Mouse (Mus musculus) lung, postnatal 0 days (tissue): ENCODE results near the gene Barx1. TPM values are rescaled to one million over a fixed set of nuclear protein-coding genes. Genes with fewer than 3 reads are reported as not detected.

Experiments
- ATAC-seq: fragments of 200-750 bp; cut with Nextera tagmentation; 2 replicates; pipeline ENCODE4 v1.8.0; 2017; ENCODE audit warnings: moderate library complexity
- DNase-seq: peaks from one replicate; pipeline ENCODE4 v3.0.0-alpha.2; 2016; ENCODE audit warnings: low spot score
- H3K27ac ChIP-seq: fragments of 300-500 bp; sonication (generic); 2 replicates; pipeline ENCODE4 v1.5.1; 2014; ENCODE audit warnings: antibody characterized with exemption, mild to moderate bottlenecking, low read length, mixed read lengths
- H3K27me3 ChIP-seq: fragments of 300-500 bp; sonication (generic); replicated peaks from 2 replicates; pipeline ENCODE4 v1.6.1; 2014; ENCODE audit warnings: low read length, mixed read lengths; ENCODE audit not compliant: insufficient read depth
- H3K36me3 ChIP-seq: fragments of 300-500 bp; sonication (generic); 2 replicates; pipeline ENCODE4 v1.6.1; 2014; ENCODE audit warnings: low read length, mixed read lengths; ENCODE audit not compliant: insufficient read depth
- H3K4me1 ChIP-seq: fragments of 300-500 bp; sonication (generic); 2 replicates; pipeline ENCODE4 v1.6.1; 2014; ENCODE audit warnings: antibody characterized with exemption, low read depth, low read length, mixed read lengths; ENCODE audit not compliant: insufficient read depth
- H3K4me2 ChIP-seq: fragments of 300-500 bp; sonication (generic); replicated peaks from 2 replicates; pipeline ENCODE4 v1.6.1; 2014; ENCODE audit warnings: low read depth, mild to moderate bottlenecking, low read length, moderate library complexity, mixed read lengths
- H3K4me3 ChIP-seq: fragments of 300-500 bp; sonication (generic); 2 replicates; pipeline ENCODE4 v1.5.1; 2014; ENCODE audit warnings: low read depth, low read length
- H3K9ac ChIP-seq: fragments of 300-500 bp; sonication (generic); replicated peaks from 2 replicates; pipeline ENCODE4 v1.6.1; 2014; ENCODE audit warnings: low read depth, mild to moderate bottlenecking
- H3K9me3 ChIP-seq: fragments of 300-500 bp; sonication (generic); 2 replicates; pipeline ENCODE4 v1.6.1; 2016; ENCODE audit warnings: low read length, mixed read lengths
- CTCF ChIP-seq: IDR thresholded peaks from 2 replicates; pipeline ENCODE4 v1.5.1; 2016; ENCODE audit warnings: antibody characterized with exemption, mild to moderate bottlenecking
- EP300 ChIP-seq: IDR thresholded peaks from 2 replicates; pipeline ENCODE4 v1.6.1; 2016; ENCODE audit warnings: antibody characterized with exemption, mild to moderate bottlenecking, control low read depth
- WGBS: fragments of 180-500 bp; shearing (Covaris S2); extraction: QIAGEN DNeasy Blood & Tissue Kit; methylation state at CpG from one replicate; pipeline ENCODE4 v1.1.7; 2014; 5-methylcytosine and 5-hydroxymethylcytosine counted together
- polyA plus RNA-seq: library from polyadenylated mRNA; unstranded; fragments of >200 nt; fragmentation: Nextera tagmentation; extraction: Ambion mirVana; gene quantifications from 2 replicates; pipeline ENCODE4 v1.2.1, GENCODE M21; 2015

The Barx1 gene
- polyA plus RNA-seq, 1 experiment from 2014 or later: not detected

GRCm38 (mm10) chr13:48651132-48652065, 11.4 kb upstream of the Barx1 start:
- H3K27ac ChIP-seq: no peak overlapping the region
- H3K4me2 ChIP-seq: no peak overlapping the region
- DNase-seq: no peak
- 48% methylated on average over 6 of the region's 6 CpGs for WGBS
- no peaks in the 10 kb centered on the region for H3K4me1 ChIP-seq
- no peak for TF ChIP-seq EP300
- TF ChIP-seq CTCF: no peak
- no peak overlapping the region for H3K9ac ChIP-seq
- no peak for ATAC-seq
- no peak overlapping the region for H3K4me3 ChIP-seq
- no peaks in the 10 kb centered on the region for H3K36me3 ChIP-seq
- H3K9me3 ChIP-seq: no peaks in the 10 kb centered on the region
- peaks cover 9% of the 10 kb centered on the region for H3K27me3 ChIP-seq

GRCm38 (mm10) chr13:48653788-48654770, 8.7 kb upstream of the Barx1 start:
- no peak overlapping the region for H3K4me2 ChIP-seq
- H3K27me3 ChIP-seq: peaks cover 36% of the 10 kb centered on the region
- no peak overlapping the region for H3K4me3 ChIP-seq
- peak; percentile 70 for DNase-seq
- 6% methylated on average over 14 of the region's 14 CpGs for WGBS
- no peak overlapping the region for H3K9ac ChIP-seq
- H3K9me3 ChIP-seq: no peaks in the 10 kb centered on the region
- H3K27ac ChIP-seq: no peak overlapping the region
- peak; percentile 84 for TF ChIP-seq CTCF
- no peak for TF ChIP-seq EP300
- 0 out of 2 replicates have a peak, but pooled peaks cover under 1% of the 10 kb centered on the region for H3K4me1 ChIP-seq
- H3K36me3 ChIP-seq: no peaks in the 10 kb centered on the region
- ATAC-seq: no peak

DNA sequence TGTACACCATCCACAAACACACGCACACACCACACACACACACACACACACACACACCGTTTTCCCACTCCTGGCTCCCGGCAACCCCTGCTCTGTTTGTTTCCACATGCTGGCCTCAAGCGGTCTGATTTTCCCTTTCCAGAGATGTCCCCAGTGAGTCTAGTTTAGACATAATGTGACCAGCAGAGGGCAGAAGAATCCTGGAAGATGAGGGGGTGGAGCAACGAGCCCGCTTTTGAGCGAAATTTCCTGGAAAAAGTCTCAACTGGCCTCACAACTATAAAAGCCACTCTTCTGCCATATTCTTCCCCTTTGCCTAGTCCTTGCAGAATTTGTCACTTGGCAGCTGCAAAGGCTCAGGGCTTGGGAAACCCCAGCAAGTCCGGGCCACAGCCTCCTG, 7.2 kb upstream of the Barx1 start:
- Histone ChIP-seq H3K9ac (no peak overlapping the region), H3K4me1 (0 out of 2 replicates have a peak, but pooled peaks cover 8% of the 10 kb centered on the region), H3K4me2 (no peak overlapping the region), H3K36me3 (no peaks in the 10 kb centered on the region), H3K4me3 (no peak overlapping the region), H3K27me3 (peaks cover 50% of the 10 kb centered on the region), H3K9me3 (no peaks in the 10 kb centered on the region), H3K27ac (no peak overlapping the region)
- ATAC-seq (peak; percentile 72), DNase-seq (peak; percentile 95)
- TF ChIP-seq EP300: no peak
- TF ChIP-seq CTCF: peak; percentile 84
- under 1% methylated on average over 8 of the region's 8 CpGs for WGBS

DNA sequence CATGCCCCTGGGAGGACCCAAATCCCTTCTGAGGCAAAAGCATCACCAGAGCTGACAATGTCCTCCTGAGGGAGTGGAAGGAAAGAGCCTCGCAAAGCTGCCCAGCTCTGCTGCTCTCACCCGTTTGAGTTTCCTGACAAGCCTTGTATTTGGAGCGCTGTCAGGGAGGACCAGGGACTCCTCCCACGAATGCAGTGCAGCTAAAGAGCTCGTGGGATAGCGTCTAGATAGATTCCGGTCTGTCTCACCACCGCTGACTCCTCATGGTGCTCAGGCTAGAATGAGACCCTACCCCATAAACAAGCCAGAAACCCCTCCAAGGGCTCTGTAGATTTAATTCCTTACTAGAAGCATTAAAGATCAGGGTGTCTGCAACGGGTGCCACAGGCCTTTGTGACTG, 5.0 kb upstream of the Barx1 start:
- peaks cover 71% of the 10 kb centered on the region for H3K27me3 ChIP-seq
- no peak overlapping the region for H3K27ac ChIP-seq
- no peak for ATAC-seq
- no peaks in the 10 kb centered on the region for H3K9me3 ChIP-seq
- no peaks in the 10 kb centered on the region for H3K36me3 ChIP-seq
- WGBS: 4% methylated on average over 9 of the region's 9 CpGs
- no peak overlapping the region for H3K9ac ChIP-seq
- no peak overlapping the region for H3K4me3 ChIP-seq
- TF ChIP-seq CTCF (no peak), EP300 (no peak)
- DNase-seq: no peak
- H3K4me2 ChIP-seq: no peak overlapping the region
- H3K4me1 ChIP-seq: peaks cover 8% of the 10 kb centered on the region; the same call in 1 of the 2 replicates

- no peaks in the 10 kb centered on the region for H3K9me3 ChIP-seq
Measured at GRCm38 (mm10) chr13:48658588-48659253, 4.1 kb upstream of the Barx1 start.

More at GRCm38 (mm10) chr13:48658588-48659253, 4.1 kb upstream of the Barx1 start:
- TF ChIP-seq CTCF (no peak), EP300 (no peak)
- peak overlapping the region; percentile 27 for H3K4me3 ChIP-seq
- DNase-seq (no peak), ATAC-seq (no peak)
- peaks cover 8% of the 10 kb centered on the region; the same call in 1 of the 2 replicates for H3K4me1 ChIP-seq
- H3K36me3 ChIP-seq: no peaks in the 10 kb centered on the region
- peak overlapping the region; percentile 45 for H3K4me2 ChIP-seq
- H3K9ac ChIP-seq: no peak overlapping the region
- no peak overlapping the region for H3K27ac ChIP-seq
- WGBS: 2% methylated on average over 33 of the region's 33 CpGs
- peaks cover 77% of the 10 kb centered on the region for H3K27me3 ChIP-seq
